In the genomic region with DNA sequence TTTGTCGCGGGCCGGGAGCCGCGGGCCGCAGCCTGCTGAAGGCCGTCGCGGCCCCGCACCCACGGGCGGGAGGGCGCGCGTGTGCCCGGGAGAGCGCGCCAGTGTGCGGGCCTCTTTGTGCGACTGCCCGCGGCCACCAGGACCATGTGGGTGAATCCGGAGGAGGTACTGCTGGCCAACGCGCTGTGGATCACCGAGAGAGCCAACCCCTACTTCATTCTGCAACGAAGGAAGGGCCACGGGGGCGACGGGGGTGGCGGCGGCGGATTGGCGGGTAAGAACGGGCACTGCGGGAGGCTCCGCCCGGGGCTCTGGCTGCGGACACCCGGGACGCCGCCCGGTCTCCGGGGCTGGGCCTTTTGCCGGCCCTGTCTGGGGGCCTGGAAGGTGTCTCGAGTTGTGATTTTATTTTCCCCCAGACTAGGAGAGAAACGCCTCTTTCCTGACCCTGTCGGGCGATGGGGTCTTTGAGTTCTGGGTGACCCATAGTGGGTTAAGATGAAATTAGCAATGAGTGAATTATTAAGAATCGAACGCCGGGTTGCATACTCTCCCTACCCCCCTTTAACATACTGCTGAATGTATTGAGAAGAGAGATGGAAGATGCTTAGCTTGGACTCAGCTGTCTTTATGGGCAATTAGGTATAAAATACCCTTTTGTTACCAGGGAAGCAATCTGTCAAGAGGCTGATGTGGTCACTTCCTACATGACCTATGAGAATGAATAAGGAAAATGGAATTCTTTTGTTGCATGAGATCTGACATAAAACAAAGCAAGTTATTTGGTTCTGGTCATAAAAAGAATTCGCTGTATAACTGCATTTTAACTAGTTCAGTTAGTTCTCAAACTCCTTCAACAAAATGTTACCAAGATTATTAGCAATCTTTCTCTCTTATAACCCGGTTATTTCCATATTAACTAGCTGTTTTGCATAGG, we compare ENCODE assay signal across 9 mouse cellular contexts. TPM values are rescaled to one million over a fixed set of nuclear protein-coding genes. Genes with fewer than 3 reads are reported as not detected.
A peak's percentile ranks its signal among the peaks of the same experiment; 100 is the strongest.
DNase-seq lines count a peak whose midpoint lies in the region; ATAC-seq and TF ChIP-seq lines count a peak whose summit lies in the region.
"Had no signal": no experiment of that assay in that cellular context is flagged by ENCODE, and none has a peak within 500 bp of the region (broad histone marks: within the 10 kb centered on the region; RNA-seq: fewer than 3 reads in every experiment).

A gene (minus strand): TSS at position 240 of the 937 bp plus-strand sequence.

- peak within 1 kb of the TSS; percentile 85 for H3K4me2 ChIP-seq in embryonic facial prominence, embryonic 12.5 days (replicated peaks)

- H3K9me3 ChIP-seq in erythroblast, embryonic 14.5 days (ENCODE audit: control insufficient read depth, low read length), result peaks cover 3% of the 10 kb centered on the region; the same call in 1 of the 2 replicates
- no peaks in the 10 kb centered on the region for H3K9me3 ChIP-seq in embryonic facial prominence, embryonic 12.5 days
- H3K9me3 ChIP-seq in megakaryocyte, embryonic 14.5 days, result no peaks in the 10 kb centered on the region

- no peaks in the 10 kb centered on the region for H3K36me3 ChIP-seq in erythroblast, embryonic 14.5 days (ENCODE audit: control insufficient read depth)
- H3K36me3 ChIP-seq in embryonic facial prominence, embryonic 12.5 days, result no peaks in the 10 kb centered on the region
- H3K36me3 ChIP-seq in heart, adult 2 months (ENCODE audit: control insufficient read depth, insufficient read depth, low read length), result no peaks in the 10 kb centered on the region
- no peaks in the 10 kb centered on the region for H3K36me3 ChIP-seq in megakaryocyte, embryonic 14.5 days (replicated peaks; ENCODE audit: low read length)

- TF ChIP-seq POLR2A in heart, adult 2 months (IDR thresholded peaks at IDR 0.05; ENCODE audit: insufficient read depth, low read depth, low read length), result no peak

- H3K4me3 ChIP-seq in erythroblast, embryonic 14.5 days (replicated peaks), result peak within 1 kb of the TSS; percentile 52
- H3K4me3 ChIP-seq in embryonic facial prominence, embryonic 12.5 days, result peak within 1 kb of the TSS; percentile 71
- H3K4me3 ChIP-seq in heart, adult 2 months, result peak within 1 kb of the TSS; percentile 77
- peak within 1 kb of the TSS; percentile 91 for H3K4me3 ChIP-seq in megakaryocyte, embryonic 14.5 days (replicated peaks)

- H3K4me1 ChIP-seq in erythroblast, embryonic 14.5 days (ENCODE audit: control insufficient read depth), result peaks cover 3% of the 10 kb centered on the region; the same call in 1 of the 2 replicates
- 0 out of 2 replicates have a peak, but pooled peaks cover 4% of the 10 kb centered on the region for H3K4me1 ChIP-seq in embryonic facial prominence, embryonic 12.5 days
- H3K4me1 ChIP-seq in heart, adult 2 months (ENCODE audit: control insufficient read depth, insufficient read depth, low read length), result no peaks in the 10 kb centered on the region
- peaks cover 15% of the 10 kb centered on the region for H3K4me1 ChIP-seq in megakaryocyte, embryonic 14.5 days

- peak within 1 kb of the TSS; percentile 84 for H3K27ac ChIP-seq in embryonic facial prominence, embryonic 12.5 days
- peak within 1 kb of the TSS; percentile 76 for H3K27ac ChIP-seq in heart, adult 2 months

- intact Hi-C loops in heart, adult 2 months (cut with DNase I), result no loop called here
- intact Hi-C loops in left cerebral cortex, postnatal 4 days (cut with DNase I), result no loop called here

- peaks cover 48% of the 10 kb centered on the region for H3K27me3 ChIP-seq in erythroblast, embryonic 14.5 days (ENCODE audit: control insufficient read depth)
- H3K27me3 ChIP-seq in embryonic facial prominence, embryonic 12.5 days, result no peaks in the 10 kb centered on the region
- H3K27me3 ChIP-seq in heart, adult 2 months (ENCODE audit: control insufficient read depth, insufficient read depth, low read length), result no peaks in the 10 kb centered on the region; the same call in 1 of the 2 replicates
- H3K27me3 ChIP-seq in megakaryocyte, embryonic 14.5 days (replicated peaks), result peaks cover 56% of the 10 kb centered on the region

- TF ChIP-seq CTCF in heart, adult 2 months (IDR thresholded peaks at IDR 0.05), result no peak

- ATAC-seq in erythroblast, adult 5-6 weeks (replicated peaks; ENCODE audit: low FRiP score, poor library complexity, severe bottlenecking), result no peak
- ATAC-seq in embryonic facial prominence, embryonic 12.5 days (ENCODE audit: insufficient number of reproducible peaks, insufficient read depth, low FRiP score, low TSS enrichment), result no peak

- WGBS in embryonic facial prominence, embryonic 12.5 days, result 4% methylated on average over 52 of the region's 54 CpGs
- 5% methylated on average over 54 of the region's 54 CpGs for WGBS in heart, adult 2 months

- H3K79me2 ChIP-seq in heart, adult 2 months (replicated peaks; ENCODE audit: control insufficient read depth, insufficient read depth, low read length), result no peaks in the 10 kb centered on the region

- no peak for TF ChIP-seq EP300 in heart, adult 2 months (IDR thresholded peaks at IDR 0.05; ENCODE audit: insufficient read depth, low read depth, low read length)

- DNase-seq in heart, adult 2 months, result peak; percentile 55 to 65
- peak; percentile 13 for DNase-seq in kidney, adult 11 months
- DNase-seq in left cerebral cortex, postnatal 4 days, result peak; percentile 55
- peak; percentile 67 for DNase-seq in right cerebral cortex, postnatal 14 days

- peak within 1 kb of the TSS; percentile 84 for H3K9ac ChIP-seq in embryonic facial prominence, embryonic 12.5 days
- H3K9ac ChIP-seq in heart, adult 2 months (ENCODE audit: low read depth, low read length), result peak within 1 kb of the TSS; percentile 66

RNA-seq across cellular contexts. Expression of the gene that starts here (rescaled TPM):
- 0.04 TPM in 1 of 2 replicates, not detected in the other for polyA plus RNA-seq in erythroblast, embryonic 14.5 days (2012)
- not detected in 2 replicates for total RNA-seq in erythroblast, adult 5-6 weeks (2015; ENCODE audit: low replicate concordance)
- not detected in 2 replicates for total RNA-seq in erythroblast, adult 5-6 weeks (2017; ENCODE audit: low replicate concordance)
- 2.5 and 3.6 TPM in 2 replicates for polyA plus RNA-seq in embryonic facial prominence, embryonic 12.5 days (2016; fragmentation: Nextera tagmentation; extraction: Ambion mirVana)
- total RNA-seq in heart, adult 2 months (2021), result under 1 TPM in 1 of 2 experiments, not detected in 1; 0.20 TPM
- polyA plus RNA-seq in heart, adult 2 months (2012; rRNA removed), result 0.29 TPM in 1 of 2 replicates, not detected in the other
- 1 to 10 TPM; 1.3 to 2.6 TPM for total RNA-seq in left cerebral cortex, postnatal 4 days (2021)
- polyA plus RNA-seq in megakaryocyte, embryonic 14.5 days (2012; ENCODE audit: insufficient read depth, low replicate concordance), result not detected in 2 replicates
- total RNA-seq: gastrocnemius, adult 8-10 months had no signal

Comparison
In these comparisons a context has a peak if more than half of its experiments do, and no peak if none do; other contexts are left out.
1. Peak in DNase-seq, H3K4me3 ChIP-seq, H3K27ac ChIP-seq and H3K9ac ChIP-seq in heart, adult 2 months; RNA of the gene not detected or under 1 TPM.
2. DNase-seq: peak in every context shown above with its lines; median percentile 67 in right cerebral cortex, postnatal 14 days; 60 in heart, adult 2 months; 55 in left cerebral cortex, postnatal 4 days; 13 in kidney, adult 11 months.